In the genomic region with DNA sequence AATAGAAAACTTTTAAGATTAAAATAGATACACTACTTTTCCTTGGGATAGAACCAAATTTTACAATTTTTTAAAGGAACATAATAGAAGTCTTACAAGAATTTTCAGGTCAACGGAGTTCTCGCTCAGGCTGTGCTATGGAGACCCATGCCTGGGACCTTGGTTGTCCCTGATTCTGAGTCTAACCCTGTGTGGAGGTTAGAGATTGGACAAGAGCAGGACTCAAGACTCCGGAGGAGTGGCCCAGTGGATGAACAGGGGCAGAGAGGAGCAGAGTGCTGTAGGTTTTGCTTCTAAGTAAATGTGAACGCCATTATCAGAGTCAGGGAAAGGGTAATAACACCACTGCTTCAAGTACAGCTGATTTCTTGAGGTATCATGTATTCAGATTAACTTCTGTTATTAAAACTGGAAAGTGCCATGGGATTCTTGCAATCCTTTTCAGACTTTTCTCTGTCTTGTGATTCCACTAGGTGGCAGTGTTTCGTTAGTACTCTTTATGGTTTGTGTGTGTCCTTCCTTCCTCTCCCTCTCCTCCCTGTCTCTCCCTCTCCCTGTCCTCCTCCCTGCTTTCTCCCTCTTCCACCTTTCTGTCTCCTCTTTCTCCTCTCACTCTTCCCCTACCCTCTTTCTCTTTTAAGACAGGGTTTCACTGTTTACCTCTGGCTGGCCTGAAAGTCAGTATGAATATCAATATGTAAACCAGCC, we compare ENCODE assay signal across 7 mouse cellular contexts. TPM values are rescaled to one million over a fixed set of nuclear protein-coding genes. Genes with fewer than 3 reads are reported as not detected.
DNase-seq lines count a peak whose midpoint lies in the region; ATAC-seq and TF ChIP-seq lines count a peak whose summit lies in the region.

No protein-coding gene starts in this region.

- H3K36me3 ChIP-seq in E14TG2a.4 (ENCODE audit: insufficient read depth, low read length): no peaks in the 10 kb centered on the region
- no peaks in the 10 kb centered on the region for H3K36me3 ChIP-seq in forebrain, postnatal 0 days (ENCODE audit: insufficient read depth)

- DNase-seq in layer of hippocampus, adult 11-12 months (ENCODE audit: low spot score): peak; percentile 37
- no peak for DNase-seq in layer of hippocampus, postnatal 25 days (ENCODE audit: extremely low spot score in 1 of 2, low spot score in 1 of 2)
- DNase-seq in Patski (ENCODE audit: low read depth, low spot score): no peak
- DNase-seq in forebrain, postnatal 0 days: peak; percentile 76
- peak; percentile 51 for DNase-seq in mesoderm, embryonic 11.5 days (ENCODE audit: low read depth, low spot score)
- DNase-seq in gastrocnemius, postnatal 10 days: no peak

- no peaks in the 10 kb centered on the region for H3K4me1 ChIP-seq in E14TG2a.4 (replicated peaks; ENCODE audit: low read depth, low read length)
- H3K4me1 ChIP-seq in forebrain, postnatal 0 days (ENCODE audit: insufficient read depth): no peaks in the 10 kb centered on the region

- POLR2A ChIA-PET in Patski (lab: Charles Lee): no interaction called here

- peak; percentile 42 for TF ChIP-seq CTCF in E14TG2a.4 (conservative IDR thresholded peaks at IDR 0.05; ENCODE audit: low read length)
- peak; percentile 63 for TF ChIP-seq CTCF in Patski (IDR thresholded peaks at IDR 0.05)
- TF ChIP-seq CTCF in forebrain, postnatal 0 days (IDR thresholded peaks at IDR 0.05; ENCODE audit: low read depth): peak; percentile 77

- in situ Hi-C loops in Patski (cut with MboI; ENCODE audit: low pct_unique_long_range_greater_than_20kb): no loop called here

- no peak overlapping the region for H3K27ac ChIP-seq in forebrain, postnatal 0 days (ENCODE audit: low read depth, low read length)

- ATAC-seq in Patski: peak; percentile 62
- peak; percentile 48 for ATAC-seq in forebrain, postnatal 0 days

- H3K4me2 ChIP-seq in forebrain, postnatal 0 days (ENCODE audit: low read depth): no peak overlapping the region

- CTCF ChIA-PET in Patski (lab: Charles Lee): interaction anchor here (0.7 kb wide), 1 partner anchor 35 kb away, joined by 4 read pairs; no protein-coding TSS in a partner anchor

- 60% methylated on average over 5 of the region's 5 CpGs for WGBS in forebrain, postnatal 0 days

- H3K27me3 ChIP-seq in E14TG2a.4 (ENCODE audit: insufficient read depth, low read length) (no peaks in the 10 kb centered on the region), Patski (no peaks in the 10 kb centered on the region)
- no peaks in the 10 kb centered on the region for H3K27me3 ChIP-seq in forebrain, postnatal 0 days (ENCODE audit: insufficient read depth, low read length)

- no peak overlapping the region for H3K4me3 ChIP-seq in E14TG2a.4 (replicated peaks; ENCODE audit: low read length)
- no peak overlapping the region for H3K4me3 ChIP-seq in forebrain, postnatal 0 days (ENCODE audit: low read depth, low read length)

- peaks cover 19% of the 10 kb centered on the region for H3K9me3 ChIP-seq in E14TG2a.4 (ENCODE audit: low read length)
- H3K9me3 ChIP-seq in forebrain, postnatal 0 days (ENCODE audit: low read length): no peaks in the 10 kb centered on the region

- H3K9ac ChIP-seq in forebrain, postnatal 0 days: no peak overlapping the region

RNA-seq across cellular contexts. Expression of a gene that starts 18.9 kb away (rescaled TPM):
- total RNA-seq in layer of hippocampus, postnatal 25 days (2021): 10 to 100 TPM; 28.2 to 28.8 TPM
- 3.2 TPM for polyA plus RNA-seq in Patski (2021)
- total RNA-seq in forebrain, postnatal 0 days (2014; rRNA removed): 25.5 and 35.7 TPM in 2 replicates
- 1.3 and 2.8 TPM in 2 replicates for polyA plus RNA-seq in forebrain, postnatal 0 days (2015; fragmentation: Nextera tagmentation; extraction: Ambion mirVana)
- total RNA-seq in gastrocnemius, postnatal 10 days (2021): 10 to 100 TPM; 34.9 to 37.1 TPM

Comparison
In these comparisons a context has a peak if more than half of its experiments do, and no peak if none do; other contexts are left out.
1. DNase-seq: peak in layer of hippocampus, adult 11-12 months (single experiment), forebrain, postnatal 0 days (single experiment) and mesoderm, embryonic 11.5 days (single experiment); none in layer of hippocampus, postnatal 25 days (0 of 2), Patski (single experiment) and gastrocnemius, postnatal 10 days (single experiment).
2. Peak in every context shown above with its lines, with median percentiles within 50 percentile points of each other: CTCF ChIP-seq.